Mouse (Mus musculus) hindbrain, embryonic 10.5 days (tissue): ENCODE measurements at regions not wholly inside any gene's neighbourhood (a gene's known extent, or its start where the extent isn't known, plus 50 kb on each side); places are given as distances from the start of the nearest gene placed in this dataset.

Source experiments
- DNase-seq: peaks from one replicate; pipeline ENCODE4 v3.0.0-alpha.2; 2017; ENCODE audit warnings: low spot score
- H3K27ac ChIP-seq: fragments of 300-500 bp; sonication (generic); 2 replicates; pipeline ENCODE4 v1.5.1; 2016; ENCODE audit warnings: mild to moderate bottlenecking, moderate library complexity
- H3K27me3 ChIP-seq: fragments of 300-500 bp; sonication (generic); 2 replicates; pipeline ENCODE4 v1.6.1; 2016; ENCODE audit warnings: mild to moderate bottlenecking; ENCODE audit not compliant: poor library complexity, insufficient read depth, severe bottlenecking
- H3K36me3 ChIP-seq: fragments of 300-500 bp; sonication (generic); 2 replicates; pipeline ENCODE4 v1.6.1; 2016; ENCODE audit warnings: mild to moderate bottlenecking, moderate library complexity
- H3K4me1 ChIP-seq: fragments of 300-500 bp; sonication (generic); replicated peaks from 2 replicates; pipeline ENCODE4 v1.6.1; 2016; ENCODE audit warnings: mild to moderate bottlenecking
- H3K4me3 ChIP-seq: fragments of 300-500 bp; sonication (generic); 2 replicates; pipeline ENCODE4 v1.5.1; 2016; ENCODE audit warnings: mild to moderate bottlenecking, moderate library complexity
- H3K9me3 ChIP-seq: fragments of 300-500 bp; sonication (generic); 2 replicates; pipeline ENCODE4 v1.6.1; 2016; ENCODE audit warnings: mild to moderate bottlenecking, moderate library complexity
- WGBS: fragments of 180-500 bp; shearing (Covaris S2); methylation state at CpG from one replicate; pipeline ENCODE4 v1.1.7; 2016; 5-methylcytosine and 5-hydroxymethylcytosine counted together

- Histone ChIP-seq H3K36me3 (no peaks in the 10 kb centered on the region), H3K4me1 (no peaks in the 10 kb centered on the region), H3K4me3 (no peak overlapping the region), H3K9me3 (no peaks in the 10 kb centered on the region), H3K27ac (no peak overlapping the region), H3K27me3 (no peaks in the 10 kb centered on the region)
- 51% methylated on average over 5 of the region's 5 CpGs for WGBS
- DNase-seq: peak; percentile 12
Measured at GRCm38 (mm10) chr14:72187329-72187984, 304.2 kb downstream of the Gm9195 start.

DNA sequence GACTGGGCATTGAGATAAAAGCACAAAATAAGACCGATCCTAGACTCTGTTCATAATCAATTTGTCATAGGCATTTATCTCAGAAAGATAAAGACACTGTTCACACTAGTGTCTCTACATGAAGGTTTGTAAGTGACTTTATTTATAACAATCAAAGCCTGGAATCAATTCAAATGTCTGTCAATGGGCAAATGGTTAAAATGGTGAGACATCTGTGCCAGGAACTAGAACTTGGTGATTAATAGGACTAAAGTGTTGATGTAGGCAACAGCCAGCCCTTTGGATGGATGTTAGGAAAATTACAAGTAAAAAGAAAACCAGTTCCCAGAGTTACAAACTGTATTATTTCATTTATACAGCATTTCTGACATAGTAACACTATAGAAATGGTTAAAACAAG is 315.9 kb downstream of the Gm9195 start:
- no peaks in the 10 kb centered on the region for H3K9me3 ChIP-seq
- no peaks in the 10 kb centered on the region for H3K36me3 ChIP-seq
- H3K4me1 ChIP-seq: no peaks in the 10 kb centered on the region
- no peaks in the 10 kb centered on the region for H3K27me3 ChIP-seq
- no peak overlapping the region for H3K27ac ChIP-seq
- 83% methylated on average over 1 of the region's 1 CpGs for WGBS
- H3K4me3 ChIP-seq: no peak overlapping the region
- no peak for DNase-seq

- no peak overlapping the region for H3K4me3 ChIP-seq
- no peaks in the 10 kb centered on the region for H3K36me3 ChIP-seq
- 87% methylated on average over 20 of the region's 20 CpGs for WGBS
- no peaks in the 10 kb centered on the region for H3K27me3 ChIP-seq
- no peak for DNase-seq
- H3K27ac ChIP-seq: no peak overlapping the region
- H3K4me1 ChIP-seq: no peaks in the 10 kb centered on the region
- H3K9me3 ChIP-seq: no peaks in the 10 kb centered on the region
Measured at GRCm38 (mm10) chr14:72172549-72173405, 318.9 kb downstream of the Gm9195 start.

GRCm38 (mm10) chr14:72171777-72172176 is 319.9 kb downstream of the Gm9195 start:
- 80% methylated on average over 3 of the region's 3 CpGs for WGBS
- no peaks in the 10 kb centered on the region for H3K9me3 ChIP-seq
- no peaks in the 10 kb centered on the region for H3K27me3 ChIP-seq
- no peaks in the 10 kb centered on the region for H3K36me3 ChIP-seq
- no peak overlapping the region for H3K27ac ChIP-seq
- 0 out of 2 replicates have a peak, but pooled peaks cover 4% of the 10 kb centered on the region for H3K4me1 ChIP-seq
- DNase-seq: no peak
- no peak overlapping the region for H3K4me3 ChIP-seq

DNA sequence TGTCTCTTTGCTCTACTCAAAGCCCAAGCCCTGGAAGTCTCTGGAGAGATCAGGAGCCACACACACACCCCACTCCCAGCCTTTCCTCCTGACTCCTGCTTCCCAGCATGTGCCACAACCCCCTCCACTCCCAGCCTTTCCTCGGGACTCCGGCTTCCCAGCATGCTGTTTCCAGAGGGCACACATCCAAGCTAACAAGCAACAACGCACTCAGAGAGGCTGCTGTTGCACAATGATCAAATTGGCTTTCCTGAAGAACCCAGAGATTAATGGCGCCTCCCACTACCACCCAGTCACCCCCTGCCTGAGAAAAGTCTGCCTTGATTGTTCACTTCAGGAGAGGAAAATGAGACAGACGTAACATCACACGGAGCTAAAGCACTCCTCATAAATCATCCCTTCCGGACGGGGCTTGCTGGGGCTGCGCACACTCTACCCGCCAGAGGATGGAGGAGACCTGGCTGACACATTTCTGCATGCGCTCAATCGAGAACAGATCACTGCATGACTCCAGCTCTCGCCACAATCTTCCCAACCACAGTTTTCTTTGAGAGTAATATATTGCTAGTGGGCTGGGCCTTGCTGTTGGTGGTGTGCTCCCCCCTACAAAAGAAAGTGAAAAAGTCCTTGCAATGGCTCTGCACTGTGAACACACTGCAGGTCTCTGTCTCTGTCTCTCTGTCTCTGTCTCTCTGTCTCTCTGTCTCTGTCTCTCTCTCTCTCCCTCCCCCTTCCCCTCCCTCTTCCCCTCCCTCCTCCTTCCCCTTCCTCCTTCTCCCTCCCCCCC is 332.9 kb downstream of the Gm9195 start:
- H3K36me3 ChIP-seq: no peaks in the 10 kb centered on the region
- no peak overlapping the region for H3K27ac ChIP-seq
- no peaks in the 10 kb centered on the region for H3K27me3 ChIP-seq
- H3K4me1 ChIP-seq: peaks cover 8% of the 10 kb centered on the region; the same call in 1 of the 2 replicates
- H3K9me3 ChIP-seq: no peaks in the 10 kb centered on the region
- WGBS: 43% methylated on average over 13 of the region's 13 CpGs
- no peak for DNase-seq
- no peak overlapping the region for H3K4me3 ChIP-seq

DNA sequence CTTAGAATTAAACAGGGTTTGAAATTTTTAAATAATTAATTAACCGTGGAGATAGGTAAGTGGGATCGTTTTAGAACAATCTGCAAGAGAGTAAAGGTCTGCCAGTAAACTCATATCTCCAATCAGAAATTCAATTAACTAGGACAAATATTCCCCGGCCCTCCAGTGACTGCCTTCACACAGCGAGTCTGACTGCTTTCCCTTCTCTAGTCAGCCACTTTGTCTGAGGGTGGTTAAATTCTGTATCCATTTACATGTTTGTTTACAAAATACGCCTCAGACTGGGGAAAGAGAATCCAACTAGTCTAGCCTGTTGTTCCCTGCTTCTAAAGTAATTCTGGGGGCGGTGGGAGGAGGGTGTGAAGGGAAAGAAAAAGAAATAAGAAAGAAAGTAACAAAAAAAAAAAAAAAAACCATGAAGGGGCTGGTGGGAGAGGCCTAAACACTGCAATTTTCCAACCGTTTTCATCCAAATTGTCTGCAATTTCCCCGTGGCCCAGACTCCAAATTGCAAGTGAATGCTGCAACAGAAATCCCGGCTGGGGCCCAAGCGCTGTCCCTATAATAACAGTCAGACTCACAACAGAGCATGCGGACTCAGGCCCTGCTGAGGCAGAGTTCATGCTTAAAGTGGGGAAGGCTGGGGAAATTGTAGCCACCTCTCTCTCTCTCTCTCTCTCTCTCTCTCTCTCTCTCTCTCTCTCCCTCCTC is 336.3 kb downstream of the Gm9195 start:
- Histone ChIP-seq H3K27ac (no peak overlapping the region), H3K4me3 (no peak overlapping the region), H3K4me1 (peaks cover 16% of the 10 kb centered on the region; the same call in 1 of the 2 replicates), H3K36me3 (no peaks in the 10 kb centered on the region), H3K27me3 (no peaks in the 10 kb centered on the region), H3K9me3 (no peaks in the 10 kb centered on the region)
- 39% methylated on average over 11 of the region's 11 CpGs for WGBS
- no peak for DNase-seq

DNA sequence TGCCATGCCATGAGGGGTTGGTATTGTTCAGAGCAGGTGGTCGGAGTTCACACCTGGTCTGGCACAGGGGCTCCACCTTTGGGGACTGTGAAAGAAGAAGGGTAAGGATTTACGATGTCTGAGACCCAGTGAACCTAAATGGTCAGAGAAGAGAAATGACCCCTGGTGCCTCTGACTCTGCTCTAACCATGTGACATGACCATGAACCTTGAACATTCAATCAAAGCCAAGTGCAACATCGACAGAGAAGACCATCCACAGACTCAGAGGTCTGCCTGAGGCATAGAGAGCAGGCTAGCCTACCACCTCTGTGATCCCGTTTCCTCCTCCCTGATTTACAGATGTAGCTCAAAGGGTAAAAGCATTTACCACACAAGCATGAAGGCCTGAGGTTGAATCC is 340.0 kb downstream of the Gm9195 start:
- no peaks in the 10 kb centered on the region for H3K9me3 ChIP-seq
- no peaks in the 10 kb centered on the region for H3K27me3 ChIP-seq
- WGBS: 84% methylated on average over 4 of the region's 4 CpGs
- no peak overlapping the region for H3K4me3 ChIP-seq
- no peaks in the 10 kb centered on the region for H3K36me3 ChIP-seq
- H3K27ac ChIP-seq: no peak overlapping the region
- H3K4me1 ChIP-seq: peaks cover 15% of the 10 kb centered on the region
- no peak for DNase-seq

GRCm38 (mm10) chr14:72149463-72149862 is 342.2 kb downstream of the Gm9195 start:
- Histone ChIP-seq H3K9me3 (no peaks in the 10 kb centered on the region), H3K4me1 (peaks cover 19% of the 10 kb centered on the region), H3K36me3 (no peaks in the 10 kb centered on the region), H3K27me3 (no peaks in the 10 kb centered on the region), H3K4me3 (no peak overlapping the region), H3K27ac (no peak overlapping the region)
- 38% methylated on average over 4 of the region's 4 CpGs for WGBS
- peak; percentile 53 for DNase-seq

- no peaks in the 10 kb centered on the region for H3K36me3 ChIP-seq
- no peak overlapping the region for H3K4me3 ChIP-seq
- no peak for DNase-seq
- no peak overlapping the region for H3K27ac ChIP-seq
- H3K9me3 ChIP-seq: no peaks in the 10 kb centered on the region
- H3K4me1 ChIP-seq: peaks cover 19% of the 10 kb centered on the region
- H3K27me3 ChIP-seq: no peaks in the 10 kb centered on the region
- 76% methylated on average over 1 of the region's 1 CpGs for WGBS
Measured at GRCm38 (mm10) chr14:72148886-72149285, 342.8 kb downstream of the Gm9195 start.

- 44% methylated on average over 2 of the region's 2 CpGs for WGBS
- DNase-seq: no peak
- Histone ChIP-seq H3K9me3 (no peaks in the 10 kb centered on the region), H3K4me3 (no peak overlapping the region), H3K36me3 (no peaks in the 10 kb centered on the region), H3K4me1 (peaks cover 24% of the 10 kb centered on the region), H3K27ac (no peak overlapping the region), H3K27me3 (no peaks in the 10 kb centered on the region)
Measured at GRCm38 (mm10) chr14:72146381-72146780, 345.3 kb downstream of the Gm9195 start.

DNA sequence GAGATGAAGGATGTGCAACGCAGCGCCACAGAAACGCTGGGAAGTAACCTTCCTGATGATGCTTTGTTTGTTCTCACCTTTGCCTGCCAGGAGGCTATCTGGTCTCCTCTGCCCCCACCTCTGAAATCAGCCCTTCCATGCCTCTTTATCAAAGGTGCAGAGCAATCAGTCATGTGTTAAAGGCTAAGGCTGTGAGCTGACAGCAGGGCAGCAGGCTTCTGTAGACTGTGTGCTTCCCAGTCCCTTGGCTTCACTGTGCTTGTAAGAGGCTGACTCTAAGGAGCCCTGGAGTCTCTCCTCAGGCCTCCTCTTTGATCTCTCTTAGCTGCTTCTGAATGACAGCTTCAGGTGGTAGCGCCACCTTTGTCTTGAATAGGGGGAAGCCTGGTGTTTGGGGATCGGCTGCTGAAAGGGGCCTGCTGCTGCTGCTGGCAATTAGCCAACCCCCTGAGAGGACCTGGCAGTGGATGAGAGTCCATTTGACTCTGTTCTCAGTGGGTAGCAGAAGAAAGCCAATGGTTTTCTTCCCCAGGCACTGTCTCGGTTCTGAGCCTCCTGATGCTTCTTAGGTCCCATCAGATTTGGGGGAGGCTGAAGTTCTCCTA is 348.7 kb downstream of the Gm9195 start:
- Histone ChIP-seq H3K27me3 (no peaks in the 10 kb centered on the region), H3K9me3 (no peaks in the 10 kb centered on the region), H3K36me3 (no peaks in the 10 kb centered on the region), H3K4me1 (peaks cover 9% of the 10 kb centered on the region), H3K4me3 (no peak overlapping the region), H3K27ac (no peak overlapping the region)
- WGBS: 14% methylated on average over 6 of the region's 6 CpGs
- no peak for DNase-seq

- no peaks in the 10 kb centered on the region for H3K27me3 ChIP-seq
- H3K27ac ChIP-seq: no peak overlapping the region
- H3K9me3 ChIP-seq: no peaks in the 10 kb centered on the region
- 87% methylated on average over 4 of the region's 4 CpGs for WGBS
- no peaks in the 10 kb centered on the region for H3K36me3 ChIP-seq
- no peak for DNase-seq
- no peak overlapping the region for H3K4me3 ChIP-seq
- H3K4me1 ChIP-seq: peaks cover 7% of the 10 kb centered on the region
Measured at GRCm38 (mm10) chr14:72141136-72141535, 350.5 kb downstream of the Gm9195 start.
